Mouse (Mus musculus): Measurements from ENCODE around the gene Chst12.

DNA sequence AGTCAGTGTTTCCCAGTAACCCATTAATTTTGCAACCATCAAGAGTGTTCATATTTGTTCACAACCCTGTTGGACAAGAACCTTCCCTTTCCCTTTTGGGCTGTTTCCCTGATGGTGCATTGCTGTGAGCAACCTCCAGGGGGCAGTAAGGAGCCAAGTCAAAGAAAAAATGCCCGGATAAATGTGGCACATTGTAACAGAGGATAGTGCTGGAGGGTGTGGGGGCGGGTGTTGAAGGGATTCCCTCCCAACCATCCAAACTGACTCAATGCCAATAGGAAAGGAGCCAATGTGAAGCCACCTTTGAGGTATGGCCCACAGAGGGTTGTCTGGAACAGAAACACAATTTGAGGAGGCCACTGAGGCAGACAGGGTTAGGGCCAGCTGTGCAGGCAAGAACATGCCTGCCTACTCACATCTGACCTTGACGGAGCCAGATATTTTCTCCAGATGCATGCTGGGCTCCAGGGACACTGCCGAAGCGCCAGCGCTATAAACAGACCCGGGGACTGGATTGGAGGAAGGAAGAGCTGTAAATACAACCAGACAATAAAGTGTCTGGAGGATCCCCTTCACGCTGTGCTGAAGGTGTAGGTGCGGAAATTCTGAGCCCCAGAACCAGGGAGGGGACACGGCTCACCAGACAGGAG lies 63.1 kb downstream of the Chst12 start:
- TF ChIP-seq CTCF (IDR thresholded peaks at IDR 0.05; ENCODE audit: borderline replicate concordance, insufficient read depth, low read depth, low read length), result peak; percentile 80
- no peak for TF ChIP-seq POLR2A (IDR thresholded peaks at IDR 0.05; ENCODE audit: borderline replicate concordance, insufficient read depth, low read length)

Data from cerebellum, adult 2 months (tissue).